Mouse (Mus musculus) olfactory bulb, adult 2 months (tissue): ENCODE measurements around the gene Nt5e. TPM values are rescaled to one million over a fixed set of nuclear protein-coding genes. Genes with fewer than 3 reads are reported as not detected.

ENCODE experiments used
- H3K27ac ChIP-seq: fragments of 200-500 bp; 2 replicates; pipeline ENCODE4 v1.5.1; 2012; ENCODE audit warnings: low read depth, low read length; ENCODE audit not compliant: insufficient read depth
- H3K4me1 ChIP-seq: fragments of 200-500 bp; 2 replicates; pipeline ENCODE4 v1.6.1; 2012; ENCODE audit warnings: low read length; ENCODE audit not compliant: control insufficient read depth, insufficient read depth
- H3K4me3 ChIP-seq: fragments of 200-500 bp; 2 replicates; pipeline ENCODE4 v1.5.1; 2012; ENCODE audit warnings: mild to moderate bottlenecking, low read depth, low read length, moderate library complexity; ENCODE audit not compliant: insufficient read depth
- CTCF ChIP-seq: fragments of 200-500 bp; IDR thresholded peaks from 2 replicates; pipeline ENCODE4 v1.5.1; 2012; ENCODE audit warnings: low read depth, mild to moderate bottlenecking, low read length, moderate library complexity; ENCODE audit not compliant: insufficient read depth
- POLR2A ChIP-seq: fragments of 200-500 bp; IDR thresholded peaks from 2 replicates; pipeline ENCODE4 v1.6.1; 2012; ENCODE audit warnings: mild to moderate bottlenecking, low read depth, low read length, moderate library complexity; ENCODE audit not compliant: insufficient read depth
- WGBS: fragments of 180-500 bp; shearing (Covaris S2); methylation state at CpG from one replicate; pipeline ENCODE4 v1.1.7; 2018; 5-methylcytosine and 5-hydroxymethylcytosine counted together
- polyA plus RNA-seq: library from polyadenylated mRNA; stranded (reverse); fragments of >200 nt; gene quantifications from 2 replicates; pipeline ENCODE4 v1.2.4, GENCODE M21; 2012; ENCODE audit warnings: low replicate concordance; ENCODE audit not compliant: missing spikeins, insufficient read depth, insufficient read length

The Nt5e gene
- polyA plus RNA-seq, 1 experiment, result not detected

DNA sequence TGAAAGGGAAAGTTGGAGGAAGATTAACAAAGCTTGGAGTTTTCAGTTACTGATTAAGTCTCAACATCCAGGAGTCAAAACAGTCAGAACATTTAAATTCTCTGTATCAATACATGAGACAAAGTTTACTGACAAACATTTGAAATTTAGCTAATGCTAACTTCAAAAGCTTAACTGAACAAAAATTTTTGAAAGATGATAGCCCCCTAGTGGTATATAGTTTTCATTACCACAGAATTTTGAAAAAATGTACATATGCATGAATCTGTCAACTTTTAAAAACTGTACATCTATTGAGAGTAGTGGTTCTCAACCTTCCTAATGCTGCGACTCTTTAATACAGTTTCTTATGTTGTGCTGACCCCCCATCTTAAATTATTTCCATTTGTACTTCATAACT lies 71.5 kb downstream of the Nt5e start:
- no peak overlapping the region for H3K4me3 ChIP-seq
- 88% methylated on average over 1 of the region's 1 CpGs for WGBS
- no peaks in the 10 kb centered on the region for H3K4me1 ChIP-seq
- no peak for TF ChIP-seq POLR2A
- TF ChIP-seq CTCF, result no peak
- no peak overlapping the region for H3K27ac ChIP-seq

DNA sequence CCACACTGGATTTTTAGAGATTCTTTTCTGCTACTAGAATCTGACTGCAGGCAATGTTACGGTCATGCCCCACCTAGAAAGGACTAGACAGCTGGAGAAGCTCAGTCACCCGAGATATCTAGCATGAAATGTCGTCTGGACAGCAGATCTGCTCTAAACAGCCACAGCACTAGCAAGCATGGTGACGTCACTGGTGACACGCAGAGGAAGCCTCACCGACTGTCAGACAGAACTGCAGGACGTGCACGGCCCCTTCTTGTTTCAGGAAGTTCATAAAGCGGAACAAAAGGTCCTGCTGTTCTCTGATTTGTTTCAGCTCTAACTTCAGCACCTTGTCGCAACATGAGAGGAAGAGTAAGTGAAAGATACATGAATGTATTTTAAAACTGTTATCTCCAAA lies 77.1 kb downstream of the Nt5e start:
- no peak overlapping the region for H3K4me3 ChIP-seq
- WGBS, result 85% methylated on average over 10 of the region's 10 CpGs
- TF ChIP-seq POLR2A (no peak), CTCF (no peak)

DNA sequence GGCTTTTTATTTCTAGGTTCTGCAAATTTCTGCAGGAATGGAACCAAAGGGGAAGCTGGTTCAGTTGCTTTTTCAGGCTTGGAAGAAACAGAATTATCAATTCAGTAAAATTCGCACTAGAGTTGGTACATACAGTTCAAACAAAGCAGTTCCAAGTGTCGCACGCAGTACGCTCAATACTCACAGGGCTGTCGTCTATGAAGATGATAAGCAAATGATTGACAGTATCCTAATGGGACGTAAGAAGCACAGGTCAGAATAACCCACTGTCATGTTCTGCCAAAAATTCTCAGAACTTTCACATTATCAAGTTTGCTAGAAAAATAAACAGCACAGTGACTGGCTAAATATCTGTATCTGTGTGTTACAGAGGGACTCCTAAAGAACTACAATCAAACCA lies 77.5 kb downstream of the Nt5e start:
- WGBS, result 85% methylated on average over 6 of the region's 6 CpGs
- no peaks in the 10 kb centered on the region for H3K4me1 ChIP-seq
- H3K27ac ChIP-seq, result no peak overlapping the region
- H3K4me3 ChIP-seq, result no peak overlapping the region
- no peak for TF ChIP-seq CTCF
- TF ChIP-seq POLR2A, result no peak

More for the DNA sequence above, 77.1 kb downstream of the Nt5e start:
- no peaks in the 10 kb centered on the region for H3K4me1 ChIP-seq
- no peak overlapping the region for H3K27ac ChIP-seq

DNA sequence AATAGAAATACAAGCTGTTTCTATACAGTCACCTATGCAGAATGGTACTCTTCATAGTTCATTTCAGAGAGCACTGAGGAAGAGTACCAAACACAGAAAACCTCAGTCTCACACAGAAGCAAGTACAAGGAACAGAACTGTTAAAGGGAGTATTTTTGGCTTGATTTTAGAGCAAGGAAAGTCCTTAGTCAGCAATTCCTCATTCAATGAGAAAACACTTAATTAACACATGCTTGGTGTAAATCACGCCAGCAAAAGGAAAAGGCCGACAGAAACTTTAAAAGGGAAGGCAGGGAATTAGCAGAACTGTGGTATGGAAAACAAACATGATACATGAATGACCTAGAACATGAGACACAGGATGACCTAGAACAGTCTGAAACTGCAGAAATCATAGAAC lies 83.0 kb downstream of the Nt5e start:
- Histone ChIP-seq H3K4me1 (no peaks in the 10 kb centered on the region), H3K27ac (no peak overlapping the region), H3K4me3 (no peak overlapping the region)
- no peak for TF ChIP-seq CTCF
- TF ChIP-seq POLR2A, result no peak
- WGBS, result 24% methylated on average over 2 of the region's 2 CpGs

DNA sequence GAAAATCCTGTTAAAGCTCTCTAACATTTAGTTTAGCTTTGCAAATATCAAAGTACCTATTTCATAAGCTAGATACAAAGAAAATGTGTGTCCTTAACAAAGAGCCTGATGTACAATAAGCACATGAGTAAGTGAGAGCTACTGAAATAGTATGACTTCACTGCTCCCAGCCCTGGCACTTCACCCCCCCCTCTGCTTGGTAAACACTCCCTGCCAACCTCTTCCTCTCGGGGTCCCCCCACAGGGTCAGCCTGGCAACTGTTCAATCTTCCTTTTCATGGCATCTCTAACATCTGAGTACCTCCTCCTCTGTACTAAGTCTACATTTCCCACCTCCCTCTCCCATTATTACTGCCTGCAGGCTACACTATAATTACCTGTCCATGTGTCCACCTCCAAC lies 89.8 kb downstream of the Nt5e start:
- WGBS, result 14% methylated on average over 1 of the region's 1 CpGs
- H3K4me1 ChIP-seq, result no peaks in the 10 kb centered on the region
- H3K4me3 ChIP-seq, result no peak overlapping the region
- H3K27ac ChIP-seq, result no peak overlapping the region
- TF ChIP-seq CTCF (no peak), POLR2A (no peak)

Other genes starting within 250 kb of the Nt5e start
- gene Snx14, start 111.8 kb downstream of the Nt5e start, polyA plus RNA-seq, result not detected in 2 replicates
- not detected in 2 replicates for gene Gm20537, start 129.4 kb downstream of the Nt5e start, polyA plus RNA-seq
- gene Syncrip, start 155.4 kb downstream of the Nt5e start, polyA plus RNA-seq, result 280 TPM in 1 of 2 replicates, not detected in the other
- not detected in 2 replicates for gene Zfp949, start 220.8 kb downstream of the Nt5e start, polyA plus RNA-seq